Mouse (Mus musculus) liver, postnatal 0 days (tissue): ENCODE data around the gene Pgam2. TPM values are rescaled to one million over a fixed set of nuclear protein-coding genes. Genes with fewer than 3 reads are reported as not detected.

Experiments
- ATAC-seq: fragments of 200-750 bp; cut with Nextera tagmentation; 2 replicates; pipeline ENCODE4 v1.8.0; 2017; ENCODE audit warnings: mild to moderate bottlenecking, moderate library complexity
- DNase-seq: peaks from one replicate; pipeline ENCODE4 v3.0.0-alpha.2; 2016
- H3K27ac ChIP-seq: fragments of 300-500 bp; sonication (generic); 2 replicates; pipeline ENCODE4 v1.5.1; 2014; ENCODE audit warnings: antibody characterized with exemption, moderate library complexity, mild to moderate bottlenecking, low read depth
- H3K27me3 ChIP-seq: fragments of 300-500 bp; sonication (generic); 2 replicates; pipeline ENCODE4 v1.6.1; 2014; ENCODE audit warnings: low read length, control low read depth, mixed read lengths; ENCODE audit not compliant: insufficient read depth
- H3K36me3 ChIP-seq: fragments of 300-500 bp; sonication (generic); replicated peaks from 2 replicates; pipeline ENCODE4 v1.6.1; 2014; ENCODE audit warnings: mild to moderate bottlenecking, control low read depth, low read length, moderate library complexity, mixed read lengths; ENCODE audit not compliant: insufficient read depth
- H3K4me1 ChIP-seq: fragments of 300-500 bp; sonication (generic); 2 replicates; pipeline ENCODE4 v1.6.1; 2014; ENCODE audit warnings: antibody characterized with exemption, mild to moderate bottlenecking, control low read depth; ENCODE audit not compliant: insufficient read depth
- H3K4me2 ChIP-seq: fragments of 300-500 bp; sonication (generic); 2 replicates; pipeline ENCODE4 v1.6.1; 2014; ENCODE audit warnings: low read depth, mild to moderate bottlenecking, low read length, moderate library complexity, mixed read lengths
- H3K4me3 ChIP-seq: fragments of 300-500 bp; sonication (generic); 2 replicates; pipeline ENCODE4 v1.5.1; 2014; ENCODE audit warnings: low read depth, low read length
- H3K9ac ChIP-seq: fragments of 300-500 bp; sonication (generic); replicated peaks from 2 replicates; pipeline ENCODE4 v1.6.1; 2014; ENCODE audit warnings: mild to moderate bottlenecking, moderate library complexity
- H3K9me3 ChIP-seq: fragments of 300-500 bp; sonication (generic); 2 replicates; pipeline ENCODE4 v1.6.1; 2016; ENCODE audit warnings: mild to moderate bottlenecking, control low read depth, low read length, mixed read lengths
- CTCF ChIP-seq: sonication (generic); IDR thresholded peaks from 2 replicates; pipeline ENCODE4 v1.5.1; 2016; ENCODE audit warnings: antibody characterized with exemption, low read depth
- EP300 ChIP-seq: IDR thresholded peaks from 2 replicates; pipeline ENCODE4 v1.6.1; 2016; ENCODE audit warnings: antibody characterized with exemption, low read depth, mild to moderate bottlenecking
- WGBS: fragments of 180-500 bp; shearing (Covaris S2); extraction: QIAGEN DNeasy Blood & Tissue Kit; methylation state at CpG from one replicate; pipeline ENCODE4 v1.1.7; 2014; ENCODE audit not compliant: insufficient replicate concordance; 5-methylcytosine and 5-hydroxymethylcytosine counted together
- polyA plus RNA-seq: library from polyadenylated mRNA; unstranded; fragments of >200 nt; fragmentation: Nextera tagmentation; extraction: Ambion mirVana; gene quantifications from 2 replicates; pipeline ENCODE4 v1.2.1, GENCODE M21; 2015

Pgam2 gene
- polyA plus RNA-seq, 1 experiment from 2014 or later, result 1.1 TPM

- Histone ChIP-seq H3K27me3 (no peaks in the 10 kb centered on the region), H3K9ac (no peak overlapping the region), H3K4me3 (no peak overlapping the region), H3K27ac (no peak overlapping the region), H3K4me2 (no peak overlapping the region), H3K9me3 (no peaks in the 10 kb centered on the region), H3K36me3 (peaks cover 44% of the 10 kb centered on the region), H3K4me1 (peaks cover 13% of the 10 kb centered on the region)
- TF ChIP-seq EP300 (no peak), CTCF (no peak)
- no peak for DNase-seq
- no peak for ATAC-seq
- WGBS, result 91% methylated on average over 16 of the region's 16 CpGs
Measured at GRCm38 (mm10) chr11:5801511-5801910, 2.0 kb downstream of the Pgam2 start.

- ATAC-seq (no peak), DNase-seq (no peak)
- no peak overlapping the region for H3K4me3 ChIP-seq
- no peak for TF ChIP-seq EP300
- TF ChIP-seq CTCF, result no peak
- no peak overlapping the region for H3K27ac ChIP-seq
- H3K36me3 ChIP-seq, result peaks cover 59% of the 10 kb centered on the region
- no peaks in the 10 kb centered on the region for H3K9me3 ChIP-seq
- 81% methylated on average over 17 of the region's 17 CpGs for WGBS
- H3K4me1 ChIP-seq, result peaks cover 13% of the 10 kb centered on the region
- no peak overlapping the region for H3K4me2 ChIP-seq
- H3K27me3 ChIP-seq, result no peaks in the 10 kb centered on the region
- no peak overlapping the region for H3K9ac ChIP-seq
Measured at GRCm38 (mm10) chr11:5799621-5800490, 3.7 kb downstream of the Pgam2 start.

- no peak overlapping the region for H3K9ac ChIP-seq
- ATAC-seq (no peak), DNase-seq (no peak)
- peaks cover 75% of the 10 kb centered on the region for H3K36me3 ChIP-seq
- peaks cover 7% of the 10 kb centered on the region for H3K4me1 ChIP-seq
- no peak overlapping the region for H3K4me3 ChIP-seq
- no peaks in the 10 kb centered on the region for H3K9me3 ChIP-seq
- WGBS, result 83% methylated on average over 5 of the region's 5 CpGs
- TF ChIP-seq CTCF, result no peak
- TF ChIP-seq EP300, result no peak
- no peak overlapping the region for H3K4me2 ChIP-seq
- H3K27me3 ChIP-seq, result no peaks in the 10 kb centered on the region
- H3K27ac ChIP-seq, result no peak overlapping the region
Measured at GRCm38 (mm10) chr11:5797928-5798327, 5.6 kb downstream of the Pgam2 start.

- 83% methylated on average over 11 of the region's 11 CpGs for WGBS
- no peak for TF ChIP-seq CTCF
- no peak for TF ChIP-seq EP300
- H3K36me3 ChIP-seq, result peaks cover 80% of the 10 kb centered on the region
- no peak overlapping the region for H3K4me2 ChIP-seq
- H3K4me1 ChIP-seq, result peaks cover 4% of the 10 kb centered on the region
- H3K27ac ChIP-seq, result no peak overlapping the region
- H3K9ac ChIP-seq, result no peak overlapping the region
- DNase-seq (no peak), ATAC-seq (no peak)
- H3K27me3 ChIP-seq, result no peaks in the 10 kb centered on the region
- H3K9me3 ChIP-seq, result no peaks in the 10 kb centered on the region
- no peak overlapping the region for H3K4me3 ChIP-seq
Measured at GRCm38 (mm10) chr11:5797371-5797770, 6.2 kb downstream of the Pgam2 start.

GRCm38 (mm10) chr11:5796939-5797338 lies 6.6 kb downstream of the Pgam2 start:
- no peaks in the 10 kb centered on the region; the same call in 1 of the 2 replicates for H3K4me1 ChIP-seq
- no peak overlapping the region for H3K4me2 ChIP-seq
- H3K36me3 ChIP-seq, result peaks cover 85% of the 10 kb centered on the region
- WGBS, result 89% methylated on average over 15 of the region's 15 CpGs
- TF ChIP-seq CTCF (no peak), EP300 (no peak)
- H3K9me3 ChIP-seq, result no peaks in the 10 kb centered on the region
- H3K27me3 ChIP-seq, result no peaks in the 10 kb centered on the region
- no peak overlapping the region for H3K9ac ChIP-seq
- DNase-seq (no peak), ATAC-seq (no peak)
- H3K4me3 ChIP-seq, result no peak overlapping the region
- H3K27ac ChIP-seq, result no peak overlapping the region

DNA sequence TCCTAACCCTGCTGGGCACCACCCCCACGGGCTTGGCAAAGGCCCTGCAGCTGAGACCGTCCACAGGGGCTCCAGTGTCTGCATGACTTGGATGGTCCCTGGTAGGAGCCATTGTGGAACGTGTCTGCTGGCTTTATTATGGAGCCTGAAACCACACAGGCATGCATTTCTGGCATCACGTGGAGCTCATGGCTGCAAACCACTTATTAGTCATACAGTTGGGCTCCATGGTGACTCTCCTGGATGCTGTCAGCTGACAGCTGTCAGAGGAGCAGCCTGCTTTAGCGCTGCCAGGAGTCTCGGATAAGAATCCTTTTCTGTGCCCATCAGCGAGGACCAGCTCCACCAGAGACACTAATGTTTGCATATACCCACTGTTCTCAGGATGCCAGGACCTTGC lies 7.8 kb downstream of the Pgam2 start:
- ATAC-seq (no peak), DNase-seq (no peak)
- TF ChIP-seq CTCF (no peak), EP300 (no peak)
- Histone ChIP-seq H3K4me1 (peaks cover 3% of the 10 kb centered on the region; the same call in 1 of the 2 replicates), H3K27ac (no peak overlapping the region), H3K9me3 (no peaks in the 10 kb centered on the region), H3K9ac (no peak overlapping the region), H3K27me3 (no peaks in the 10 kb centered on the region), H3K36me3 (peaks cover 85% of the 10 kb centered on the region), H3K4me3 (no peak overlapping the region), H3K4me2 (no peak overlapping the region)
- 85% methylated on average over 7 of the region's 7 CpGs for WGBS
